Mouse (Mus musculus): ENCODE data around the gene Smim14. TPM values are rescaled to one million over a fixed set of nuclear protein-coding genes. Genes with fewer than 3 reads are reported as not detected.

Smim14 gene
- polyA plus RNA-seq, 1 experiment from 2014 or later: 167 TPM

- 77% methylated on average over 4 of the region's 4 CpGs for WGBS
Observed at GRCm38 (mm10) chr5:65448941-65449340, 88.0 kb downstream of the Smim14 start.

GRCm38 (mm10) chr5:65447826-65448225 lies 89.2 kb downstream of the Smim14 start:
- H3K27ac ChIP-seq: no peak overlapping the region
- H3K9ac ChIP-seq (replicated peaks): no peak overlapping the region
- no peaks in the 10 kb centered on the region for H3K4me1 ChIP-seq (replicated peaks)
- H3K36me3 ChIP-seq: peaks cover 28% of the 10 kb centered on the region
- ATAC-seq: no peak
- H3K27me3 ChIP-seq: no peaks in the 10 kb centered on the region
- no peaks in the 10 kb centered on the region for H3K9me3 ChIP-seq
- H3K4me3 ChIP-seq (replicated peaks): no peak overlapping the region
- 84% methylated on average over 2 of the region's 2 CpGs for WGBS
- no peak overlapping the region for H3K4me2 ChIP-seq (replicated peaks)

More at GRCm38 (mm10) chr5:65448941-65449340, 88.0 kb downstream of the Smim14 start:
- no peaks in the 10 kb centered on the region for H3K4me1 ChIP-seq (replicated peaks)
- H3K4me2 ChIP-seq (replicated peaks): no peak overlapping the region
- peaks cover 28% of the 10 kb centered on the region for H3K36me3 ChIP-seq
- no peak overlapping the region for H3K27ac ChIP-seq
- no peaks in the 10 kb centered on the region for H3K27me3 ChIP-seq
- no peak overlapping the region for H3K4me3 ChIP-seq (replicated peaks)
- no peak for ATAC-seq
- H3K9ac ChIP-seq (replicated peaks): no peak overlapping the region
- H3K9me3 ChIP-seq: no peaks in the 10 kb centered on the region

GRCm38 (mm10) chr5:65446756-65447155 lies 90.2 kb downstream of the Smim14 start:
- Histone ChIP-seq H3K4me3 (replicated peaks) (no peak overlapping the region), H3K4me2 (replicated peaks) (no peak overlapping the region), H3K36me3 (peaks cover 28% of the 10 kb centered on the region), H3K9ac (replicated peaks) (no peak overlapping the region), H3K27me3 (no peaks in the 10 kb centered on the region), H3K27ac (no peak overlapping the region), H3K9me3 (no peaks in the 10 kb centered on the region), H3K4me1 (replicated peaks) (no peaks in the 10 kb centered on the region)
- ATAC-seq: no peak
- 92% methylated on average over 2 of the region's 2 CpGs for WGBS

- no peak overlapping the region for H3K4me3 ChIP-seq (replicated peaks)
- H3K4me2 ChIP-seq (replicated peaks): no peak overlapping the region
- no peak overlapping the region for H3K9ac ChIP-seq (replicated peaks)
- ATAC-seq: no peak
- no peak overlapping the region for H3K27ac ChIP-seq
- no peaks in the 10 kb centered on the region for H3K9me3 ChIP-seq
- H3K4me1 ChIP-seq (replicated peaks): no peaks in the 10 kb centered on the region
- peaks cover 19% of the 10 kb centered on the region for H3K36me3 ChIP-seq
- 60% methylated on average over 3 of the region's 6 CpGs for WGBS
- no peaks in the 10 kb centered on the region for H3K27me3 ChIP-seq
Observed at GRCm38 (mm10) chr5:65444981-65445380, 92.0 kb downstream of the Smim14 start.

GRCm38 (mm10) chr5:65438041-65438440 lies 98.9 kb downstream of the Smim14 start:
- Histone ChIP-seq H3K4me1 (replicated peaks) (peaks cover 18% of the 10 kb centered on the region), H3K4me3 (replicated peaks) (no peak overlapping the region), H3K9ac (replicated peaks) (no peak overlapping the region), H3K27me3 (no peaks in the 10 kb centered on the region; the same call in 1 of the 2 replicates), H3K9me3 (no peaks in the 10 kb centered on the region), H3K4me2 (replicated peaks) (no peak overlapping the region), H3K36me3 (no peaks in the 10 kb centered on the region), H3K27ac (no peak overlapping the region)
- no peak for ATAC-seq

- ATAC-seq: peak; percentile 97
- Histone ChIP-seq H3K4me3 (replicated peaks) (peak within 1 kb of the TSS; percentile 79), H3K4me1 (replicated peaks) (peaks cover 26% of the 10 kb centered on the region), H3K36me3 (no peaks in the 10 kb centered on the region), H3K27ac (peak within 1 kb of the TSS; percentile 81), H3K9ac (replicated peaks) (peak within 1 kb of the TSS; percentile 86), H3K27me3 (no peaks in the 10 kb centered on the region; the same call in 1 of the 2 replicates), H3K9me3 (no peaks in the 10 kb centered on the region), H3K4me2 (replicated peaks) (peak within 1 kb of the TSS; percentile 76)
- WGBS: under 1% methylated on average over 49 of the region's 51 CpGs
Observed at GRCm38 (mm10) chr5:65435806-65436561, 101.0 kb downstream of the Smim14 start, which contains the start of gene Ugdh. Ugdh (minus strand) TSS chr5:65435949.

GRCm38 (mm10) chr5:65435363-65435805 lies 101.6 kb downstream of the Smim14 start:
- H3K9ac ChIP-seq (replicated peaks): peak overlapping the region; percentile 86
- peak overlapping the region; percentile 79 for H3K4me3 ChIP-seq (replicated peaks)
- H3K4me2 ChIP-seq (replicated peaks): peak overlapping the region; percentile 76
- under 1% methylated on average over 47 of the region's 47 CpGs for WGBS
- H3K9me3 ChIP-seq: no peaks in the 10 kb centered on the region
- no peaks in the 10 kb centered on the region; the same call in 1 of the 2 replicates for H3K27me3 ChIP-seq
- H3K4me1 ChIP-seq (replicated peaks): peaks cover 29% of the 10 kb centered on the region
- ATAC-seq: peak; percentile 80
- H3K36me3 ChIP-seq: 0 out of 2 replicates have a peak, but pooled peaks cover 3% of the 10 kb centered on the region
- peak overlapping the region; percentile 81 for H3K27ac ChIP-seq

- H3K36me3 ChIP-seq: 0 out of 2 replicates have a peak, but pooled peaks cover 3% of the 10 kb centered on the region
- peak overlapping the region; percentile 79 for H3K4me3 ChIP-seq (replicated peaks)
- WGBS: 4% methylated on average over 15 of the region's 15 CpGs
- peak; percentile 19 for ATAC-seq
- peak overlapping the region; percentile 76 for H3K4me2 ChIP-seq (replicated peaks)
- peak overlapping the region; percentile 86 for H3K9ac ChIP-seq (replicated peaks)
- H3K27ac ChIP-seq: peak overlapping the region; percentile 81
- H3K27me3 ChIP-seq: no peaks in the 10 kb centered on the region; the same call in 1 of the 2 replicates
- H3K4me1 ChIP-seq (replicated peaks): peaks cover 29% of the 10 kb centered on the region
- H3K9me3 ChIP-seq: no peaks in the 10 kb centered on the region
Observed at GRCm38 (mm10) chr5:65434471-65435362, 102.3 kb downstream of the Smim14 start.

GRCm38 (mm10) chr5:65429441-65429840 lies 107.5 kb downstream of the Smim14 start:
- WGBS: 92% methylated on average over 5 of the region's 5 CpGs
- Histone ChIP-seq H3K9me3 (no peaks in the 10 kb centered on the region), H3K27ac (no peak overlapping the region), H3K36me3 (peaks cover 27% of the 10 kb centered on the region), H3K4me3 (replicated peaks) (no peak overlapping the region), H3K4me1 (replicated peaks) (peaks cover 27% of the 10 kb centered on the region), H3K4me2 (replicated peaks) (no peak overlapping the region), H3K9ac (replicated peaks) (no peak overlapping the region), H3K27me3 (no peaks in the 10 kb centered on the region)
- no peak for ATAC-seq

- Histone ChIP-seq H3K4me3 (replicated peaks) (no peak overlapping the region), H3K4me1 (replicated peaks) (peaks cover 16% of the 10 kb centered on the region), H3K36me3 (peaks cover 36% of the 10 kb centered on the region), H3K27ac (no peak overlapping the region), H3K27me3 (no peaks in the 10 kb centered on the region), H3K4me2 (replicated peaks) (no peak overlapping the region), H3K9me3 (no peaks in the 10 kb centered on the region), H3K9ac (replicated peaks) (no peak overlapping the region)
- ATAC-seq: no peak
- WGBS: 34% methylated on average over 4 of the region's 4 CpGs
Observed at GRCm38 (mm10) chr5:65428321-65428720, 108.7 kb downstream of the Smim14 start.

GRCm38 (mm10) chr5:65425251-65425650 lies 111.7 kb downstream of the Smim14 start:
- Histone ChIP-seq H3K27ac (no peak overlapping the region), H3K4me2 (replicated peaks) (no peak overlapping the region), H3K36me3 (peaks cover 62% of the 10 kb centered on the region), H3K4me3 (replicated peaks) (no peak overlapping the region), H3K4me1 (replicated peaks) (0 out of 2 replicates have a peak, but pooled peaks cover 4% of the 10 kb centered on the region), H3K27me3 (no peaks in the 10 kb centered on the region), H3K9me3 (no peaks in the 10 kb centered on the region), H3K9ac (replicated peaks) (no peak overlapping the region)
- 90% methylated on average over 5 of the region's 5 CpGs for WGBS
- ATAC-seq: no peak

GRCm38 (mm10) chr5:65424215-65424614 lies 112.8 kb downstream of the Smim14 start:
- Histone ChIP-seq H3K4me3 (replicated peaks) (no peak overlapping the region), H3K9me3 (no peaks in the 10 kb centered on the region), H3K27me3 (no peaks in the 10 kb centered on the region), H3K36me3 (peaks cover 70% of the 10 kb centered on the region), H3K4me1 (replicated peaks) (0 out of 2 replicates have a peak, but pooled peaks cover 4% of the 10 kb centered on the region), H3K9ac (replicated peaks) (no peak overlapping the region), H3K4me2 (replicated peaks) (no peak overlapping the region), H3K27ac (no peak overlapping the region)
- no peak for ATAC-seq
- 93% methylated on average over 6 of the region's 6 CpGs for WGBS

Data from midbrain, embryonic 13.5 days (tissue).